Mouse (Mus musculus) liver, embryonic 12.5 days (tissue): ENCODE data around the gene Prim2. TPM values are rescaled to one million over a fixed set of nuclear protein-coding genes. Genes with fewer than 3 reads are reported as not detected.

Experiments used
- ATAC-seq: fragments of 200-750 bp; cut with Nextera tagmentation; 2 replicates; pipeline ENCODE4 v1.8.0; 2017; ENCODE audit warnings: moderate number of reproducible peaks, mild to moderate bottlenecking, moderate library complexity
- H3K27ac ChIP-seq: fragments of 300-500 bp; sonication (generic); 2 replicates; pipeline ENCODE4 v1.5.1; 2016; ENCODE audit warnings: mild to moderate bottlenecking
- H3K27me3 ChIP-seq: fragments of 300-500 bp; sonication (generic); replicated peaks from 2 replicates; pipeline ENCODE4 v1.6.1; 2016; ENCODE audit warnings: mild to moderate bottlenecking, moderate library complexity
- H3K36me3 ChIP-seq: fragments of 300-500 bp; sonication (generic); 2 replicates; pipeline ENCODE4 v1.6.1; 2016; ENCODE audit warnings: mild to moderate bottlenecking, moderate library complexity
- H3K4me1 ChIP-seq: fragments of 300-500 bp; sonication (generic); 2 replicates; pipeline ENCODE4 v1.6.1; 2016
- H3K4me2 ChIP-seq: fragments of 300-500 bp; sonication (generic); 2 replicates; pipeline ENCODE4 v1.6.1; 2016; ENCODE audit warnings: mild to moderate bottlenecking, moderate library complexity
- H3K4me3 ChIP-seq: fragments of 300-500 bp; sonication (generic); 2 replicates; pipeline ENCODE4 v1.5.1; 2016; ENCODE audit warnings: mild to moderate bottlenecking, moderate library complexity
- H3K9ac ChIP-seq: fragments of 300-500 bp; sonication (generic); 2 replicates; pipeline ENCODE4 v1.6.1; 2016; ENCODE audit warnings: mild to moderate bottlenecking, moderate library complexity
- H3K9me3 ChIP-seq: fragments of 300-500 bp; sonication (generic); replicated peaks from 2 replicates; pipeline ENCODE4 v1.6.1; 2016; ENCODE audit warnings: mild to moderate bottlenecking, moderate library complexity
- WGBS: fragments of 180-500 bp; shearing (Covaris S2); methylation state at CpG from one replicate; pipeline ENCODE4 v1.1.7; 2016; ENCODE audit not compliant: insufficient replicate concordance; 5-methylcytosine and 5-hydroxymethylcytosine counted together
- polyA plus RNA-seq: library from polyadenylated mRNA; unstranded; fragments of >200 nt; fragmentation: Nextera tagmentation; extraction: Ambion mirVana; gene quantifications from 2 replicates; pipeline ENCODE4 v1.2.1, GENCODE M21; 2016

The Prim2 gene
- polyA plus RNA-seq = 49.2 and 50.0 TPM in 2 replicates

- Histone ChIP-seq H3K4me2 (peak within 1 kb of the TSS; percentile 93), H3K4me1 (peaks cover 64% of the 10 kb centered on the region), H3K27ac (peak within 1 kb of the TSS; percentile 91), H3K4me3 (peak within 1 kb of the TSS; percentile 80), H3K27me3 (0 out of 2 replicates have a peak, but pooled peaks cover 5% of the 10 kb centered on the region), H3K36me3 (peaks cover 36% of the 10 kb centered on the region), H3K9ac (peak within 1 kb of the TSS; percentile 84), H3K9me3 (no peaks in the 10 kb centered on the region)
- under 1% methylated on average over 26 of the region's 26 CpGs for WGBS
- peak; percentile 82 for ATAC-seq
Measured at GRCm38 (mm10) chr1:33669708-33670141, at the start of gene Prim2. Gene Prim2, minus strand, starts transcription at chr1:33669795.

- WGBS = 83% methylated on average over 1 of the region's 1 CpGs
- Histone ChIP-seq H3K27me3 (peaks cover 14% of the 10 kb centered on the region), H3K4me1 (peaks cover 16% of the 10 kb centered on the region), H3K27ac (no peak overlapping the region), H3K4me3 (no peak overlapping the region), H3K36me3 (peaks cover 8% of the 10 kb centered on the region), H3K9me3 (no peaks in the 10 kb centered on the region), H3K9ac (no peak overlapping the region), H3K4me2 (no peak overlapping the region)
- ATAC-seq = no peak
Measured at GRCm38 (mm10) chr1:33717636-33718035, 48.0 kb upstream of the Prim2 start.

- no peak for ATAC-seq
- 10% methylated on average over 10 of the region's 10 CpGs for WGBS
- Histone ChIP-seq H3K9ac (no peak overlapping the region), H3K36me3 (no peaks in the 10 kb centered on the region), H3K4me3 (no peak overlapping the region), H3K4me2 (no peak overlapping the region), H3K27ac (no peak overlapping the region), H3K4me1 (peaks cover 6% of the 10 kb centered on the region), H3K9me3 (no peaks in the 10 kb centered on the region), H3K27me3 (peaks cover 14% of the 10 kb centered on the region)
Measured at GRCm38 (mm10) chr1:33714796-33715195, 45.2 kb upstream of the Prim2 start.

GRCm38 (mm10) chr1:33712026-33712425 lies 42.4 kb upstream of the Prim2 start:
- no peak overlapping the region for H3K27ac ChIP-seq
- no peak for ATAC-seq
- peaks cover 19% of the 10 kb centered on the region for H3K27me3 ChIP-seq
- H3K4me3 ChIP-seq = no peak overlapping the region
- H3K4me1 ChIP-seq = peaks cover 8% of the 10 kb centered on the region
- no peak overlapping the region for H3K9ac ChIP-seq
- H3K36me3 ChIP-seq = no peaks in the 10 kb centered on the region
- no peak overlapping the region for H3K4me2 ChIP-seq
- WGBS = 73% methylated on average over 5 of the region's 5 CpGs
- H3K9me3 ChIP-seq = no peaks in the 10 kb centered on the region

GRCm38 (mm10) chr1:33709615-33710014 lies 40.0 kb upstream of the Prim2 start:
- Histone ChIP-seq H3K4me3 (no peak overlapping the region), H3K36me3 (no peaks in the 10 kb centered on the region), H3K4me2 (no peak overlapping the region), H3K27ac (no peak overlapping the region), H3K27me3 (peaks cover 20% of the 10 kb centered on the region), H3K9me3 (no peaks in the 10 kb centered on the region), H3K9ac (no peak overlapping the region), H3K4me1 (peaks cover 8% of the 10 kb centered on the region)
- ATAC-seq = peak; percentile 63; the same call in 1 of the 2 replicates
- WGBS = 15% methylated on average over 2 of the region's 2 CpGs

- 74% methylated on average over 3 of the region's 3 CpGs for WGBS
- no peaks in the 10 kb centered on the region for H3K4me1 ChIP-seq
- H3K27me3 ChIP-seq = peaks cover 16% of the 10 kb centered on the region; the same call in 1 of the 2 replicates
- H3K36me3 ChIP-seq = no peaks in the 10 kb centered on the region
- H3K4me2 ChIP-seq = no peak overlapping the region
- no peak overlapping the region for H3K27ac ChIP-seq
- ATAC-seq = no peak
- no peak overlapping the region for H3K9ac ChIP-seq
- no peak overlapping the region for H3K4me3 ChIP-seq
- no peaks in the 10 kb centered on the region for H3K9me3 ChIP-seq
Measured at GRCm38 (mm10) chr1:33701244-33701643, 31.6 kb upstream of the Prim2 start.

GRCm38 (mm10) chr1:33696016-33696415 lies 26.4 kb upstream of the Prim2 start:
- Histone ChIP-seq H3K4me3 (no peak overlapping the region), H3K9ac (no peak overlapping the region), H3K4me2 (no peak overlapping the region), H3K36me3 (no peaks in the 10 kb centered on the region), H3K27ac (no peak overlapping the region), H3K27me3 (peaks cover 3% of the 10 kb centered on the region), H3K4me1 (no peaks in the 10 kb centered on the region), H3K9me3 (no peaks in the 10 kb centered on the region)
- 49% methylated on average over 2 of the region's 2 CpGs for WGBS
- ATAC-seq = no peak

GRCm38 (mm10) chr1:33693893-33694292 lies 24.3 kb upstream of the Prim2 start:
- no peaks in the 10 kb centered on the region for H3K36me3 ChIP-seq
- H3K27me3 ChIP-seq = peaks cover 3% of the 10 kb centered on the region
- H3K9me3 ChIP-seq = no peaks in the 10 kb centered on the region
- no peak overlapping the region for H3K27ac ChIP-seq
- H3K4me1 ChIP-seq = no peaks in the 10 kb centered on the region
- whole genome bisulfite sequencing = 60% methylated on average over 3 of the region's 3 CpGs
- H3K9ac ChIP-seq = no peak overlapping the region
- no peak for ATAC-seq
- no peak overlapping the region for H3K4me3 ChIP-seq
- H3K4me2 ChIP-seq = no peak overlapping the region

- Histone ChIP-seq H3K4me1 (no peaks in the 10 kb centered on the region), H3K4me3 (no peak overlapping the region), H3K36me3 (no peaks in the 10 kb centered on the region), H3K9me3 (no peaks in the 10 kb centered on the region), H3K27me3 (peaks cover 9% of the 10 kb centered on the region; the same call in 1 of the 2 replicates), H3K4me2 (no peak overlapping the region), H3K27ac (no peak overlapping the region), H3K9ac (no peak overlapping the region)
- no peak for ATAC-seq
- WGBS = 32% methylated on average over 4 of the region's 4 CpGs
Measured at GRCm38 (mm10) chr1:33690087-33690448, 20.5 kb upstream of the Prim2 start.

- ATAC-seq = no peak
- 73% methylated on average over 8 of the region's 8 CpGs for WGBS
- no peak overlapping the region for H3K27ac ChIP-seq
- no peaks in the 10 kb centered on the region for H3K36me3 ChIP-seq
- no peak overlapping the region for H3K4me3 ChIP-seq
- no peak overlapping the region for H3K4me2 ChIP-seq
- H3K9ac ChIP-seq = no peak overlapping the region
- H3K27me3 ChIP-seq = peaks cover 9% of the 10 kb centered on the region; the same call in 1 of the 2 replicates
- no peaks in the 10 kb centered on the region for H3K9me3 ChIP-seq
- no peaks in the 10 kb centered on the region for H3K4me1 ChIP-seq
Measured at GRCm38 (mm10) chr1:33689446-33690086, 20.0 kb upstream of the Prim2 start.

- Histone ChIP-seq H3K9me3 (no peaks in the 10 kb centered on the region), H3K4me3 (no peak overlapping the region), H3K27me3 (peaks cover 10% of the 10 kb centered on the region; the same call in 1 of the 2 replicates), H3K27ac (no peak overlapping the region), H3K9ac (no peak overlapping the region), H3K4me1 (no peaks in the 10 kb centered on the region), H3K4me2 (no peak overlapping the region), H3K36me3 (no peaks in the 10 kb centered on the region)
- WGBS = 53% methylated on average over 2 of the region's 2 CpGs
- no peak for ATAC-seq
Measured at GRCm38 (mm10) chr1:33688810-33689209, 19.2 kb upstream of the Prim2 start.

GRCm38 (mm10) chr1:33684459-33684858 lies 14.9 kb upstream of the Prim2 start:
- no peaks in the 10 kb centered on the region; the same call in 1 of the 2 replicates for H3K9me3 ChIP-seq
- H3K4me1 ChIP-seq = no peaks in the 10 kb centered on the region
- no peak overlapping the region for H3K27ac ChIP-seq
- H3K36me3 ChIP-seq = no peaks in the 10 kb centered on the region
- H3K4me3 ChIP-seq = no peak overlapping the region
- WGBS = 37% methylated on average over 8 of the region's 8 CpGs
- H3K9ac ChIP-seq = no peak overlapping the region
- ATAC-seq = no peak
- peaks cover 10% of the 10 kb centered on the region; the same call in 1 of the 2 replicates for H3K27me3 ChIP-seq
- H3K4me2 ChIP-seq = no peak overlapping the region
